Mouse (Mus musculus) v-Abl transformed pro-B cells (cell line): ENCODE results near the gene Mptx1.

Source experiments
- in situ Hi-C, 2 experiments: fragments of 400-800 bp; cut with MboI; formaldehyde crosslinking; loops; one replicate each; pipeline ENCODE4 v1.15.1; 2025; ENCODE audit not compliant: unreplicated experiment in 2 of 2

The Mptx1 gene

DNA sequence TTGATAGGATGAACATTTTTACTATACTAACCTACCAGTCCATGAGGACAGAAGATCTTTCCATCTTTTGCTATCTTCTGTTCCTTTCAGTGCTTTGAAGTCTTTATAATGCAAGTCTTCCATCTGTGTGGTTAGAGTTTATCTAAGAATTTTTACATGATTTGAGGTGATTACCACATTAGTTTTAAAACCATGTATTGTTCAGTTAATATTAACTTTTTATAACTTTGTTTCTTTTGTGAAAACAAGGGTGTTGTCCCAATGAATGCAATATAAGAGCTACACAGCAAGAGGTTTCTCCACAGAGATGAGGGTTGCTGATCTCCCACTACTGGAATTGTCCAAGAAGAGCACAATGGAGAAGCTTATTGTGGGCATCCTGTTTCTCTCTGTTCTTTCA lies at the start of gene Mptx1:
TSS of gene Mptx1 (plus strand) at position 301 of the 400 bp plus-strand sequence.
- in situ Hi-C loops: loop anchor here (5.0 kb wide), 2 partner anchors 1053 to 1058 kb away; partner anchors contain the start of gene Mptx2 (in 1 of the 2)

DNA sequence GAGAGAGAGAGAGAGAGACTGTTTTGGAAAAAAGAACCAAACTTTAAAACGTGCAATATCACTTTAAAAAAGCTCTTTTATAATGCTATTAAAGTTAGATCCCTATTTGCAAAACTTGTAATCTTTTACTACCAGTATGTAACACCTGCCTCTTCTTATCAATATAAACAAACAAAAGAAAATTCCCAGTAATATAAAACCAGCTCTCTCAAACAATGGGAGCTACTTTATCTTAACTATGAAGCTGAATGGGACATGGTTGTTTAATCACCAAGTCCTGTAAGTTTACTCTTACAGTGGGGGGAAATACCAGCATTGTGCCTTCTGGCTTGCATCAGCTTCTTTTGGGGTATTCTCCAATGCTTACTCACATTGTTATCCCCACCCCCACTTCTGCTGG lies 27.2 kb upstream of the Mptx1 start:
- in situ Hi-C loops: loop anchor here in 1 of 2 experiments (10.0 kb wide), 1 partner anchor 1008 kb away; no protein-coding TSS in a partner anchor

DNA sequence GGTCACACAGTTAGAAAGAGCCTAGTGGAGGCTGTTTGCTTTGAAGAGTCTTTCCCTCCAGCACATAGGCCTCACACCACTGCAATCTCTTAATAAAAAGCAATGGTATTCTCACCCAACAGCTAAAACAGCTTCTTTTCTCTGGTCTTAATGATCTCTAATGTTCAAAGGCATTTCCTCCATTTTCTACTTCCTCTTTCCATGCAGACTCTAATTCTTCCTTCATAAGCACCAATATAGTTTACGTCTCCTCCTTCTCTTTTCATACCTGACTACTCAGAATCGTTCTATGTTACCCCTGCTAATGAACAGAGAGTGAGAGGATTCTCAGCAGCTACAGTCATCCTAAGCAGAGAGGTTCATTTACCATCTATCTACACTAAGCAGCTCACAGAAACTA lies 13.0 kb upstream of the Mptx1 start:
- in situ Hi-C loops: no loop called here

DNA sequence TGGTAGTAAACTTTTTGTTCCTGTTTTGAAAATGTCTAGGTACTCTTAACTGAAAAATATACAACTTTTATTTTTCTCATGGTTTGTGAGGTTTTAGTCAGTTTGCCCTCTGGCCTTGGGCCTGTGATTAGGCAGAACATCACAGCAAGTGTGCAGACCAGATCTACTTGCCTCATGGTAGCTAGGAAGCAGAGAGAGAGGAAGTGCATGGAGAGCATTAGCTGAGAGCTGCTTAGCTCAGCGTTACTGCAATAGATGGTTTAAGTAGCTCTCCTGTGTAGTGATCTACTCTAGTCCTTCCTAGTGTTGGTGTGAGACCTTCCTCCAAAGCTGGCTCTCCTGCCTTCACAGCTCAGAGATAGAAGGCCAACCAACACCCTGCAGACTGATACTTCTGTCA lies 23.3 kb downstream of the Mptx1 start:
- in situ Hi-C loops: loop anchor here (5.0 kb wide), 1 partner anchor 1116 kb away; no protein-coding TSS in a partner anchor

DNA sequence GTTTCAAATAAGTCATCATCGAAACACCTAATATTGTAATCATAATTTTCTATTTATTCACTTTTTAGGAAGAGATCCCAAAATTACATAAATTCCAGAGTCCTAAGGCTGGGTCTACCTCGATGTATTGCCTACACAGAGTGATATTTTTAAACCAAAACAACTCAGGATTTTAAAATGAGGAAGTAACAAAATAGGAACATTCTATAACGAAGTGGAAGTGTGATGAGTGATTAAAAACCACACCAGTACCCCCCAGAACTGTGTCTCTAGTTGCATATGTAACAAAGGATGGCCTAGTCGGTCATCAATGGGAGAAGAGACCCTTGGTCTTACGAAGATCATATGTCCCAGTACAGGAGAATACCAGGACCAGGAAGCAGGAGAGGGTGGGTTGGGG lies 24.3 kb downstream of the Mptx1 start:
- in situ Hi-C loops: loop anchor here (5.0 kb wide), 1 partner anchor 1117 kb away; no protein-coding TSS in a partner anchor

DNA sequence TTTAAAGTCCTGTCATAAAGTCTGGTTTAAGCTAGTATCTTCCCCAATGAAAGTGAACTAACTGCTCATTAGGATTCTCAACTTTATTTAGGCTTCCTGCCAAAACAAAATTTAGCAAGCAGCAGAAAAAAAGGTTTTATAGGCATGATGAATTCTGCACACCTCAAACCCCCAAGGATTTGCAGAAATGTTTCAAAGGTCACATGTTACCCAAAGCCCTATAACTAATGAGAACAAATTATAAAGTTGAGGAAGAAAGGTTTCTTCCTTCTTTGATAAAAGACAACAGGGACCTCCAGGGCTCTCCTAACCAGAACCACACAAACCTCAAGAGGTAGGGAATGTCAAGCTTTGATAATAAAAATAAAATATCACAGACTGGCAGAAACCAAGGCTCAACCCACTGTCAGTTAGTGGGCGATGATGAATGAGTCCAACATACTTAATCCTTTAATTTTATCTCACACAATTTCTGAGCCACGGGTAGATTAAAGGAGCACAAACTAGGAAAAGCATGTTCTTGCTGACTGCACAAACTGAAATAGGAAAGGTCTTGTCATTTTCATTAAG lies 34.6 kb downstream of the Mptx1 start, which contains the start of gene Olfr417:
TSS of gene Olfr417 (plus strand) at position 241 of the 570 bp plus-strand sequence.
- in situ Hi-C loops: no loop called here

DNA sequence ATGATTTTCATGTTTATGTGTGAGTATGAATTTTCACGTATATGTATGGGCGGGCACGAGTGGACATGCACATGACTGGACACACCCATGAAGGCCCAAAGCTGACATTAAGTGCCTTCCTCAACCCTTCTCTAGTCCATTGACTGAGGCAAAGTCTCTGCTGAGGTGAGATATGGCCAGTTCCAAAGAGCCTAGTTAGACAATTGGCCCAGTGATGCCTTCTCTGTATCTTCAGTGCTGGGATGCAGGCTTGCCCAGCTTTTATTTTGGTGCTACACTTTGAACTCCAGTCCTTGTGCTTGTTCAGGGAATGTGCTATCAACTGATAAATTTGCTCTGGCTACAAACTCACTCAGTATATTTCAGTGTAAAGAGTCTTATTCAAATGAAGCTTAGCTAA lies 43.5 kb downstream of the Mptx1 start:
- in situ Hi-C loops: no loop called here
